Mouse (Mus musculus): ENCODE results near the gene Usp1.
"Not testable (repeated sequence)": the region's sequence is repeated elsewhere in the genome, so short reads cannot be mapped to it uniquely, and the experiment has no call there.

Usp1 gene

GRCm38 (mm10) chr4:98979976-98980375 lies 56.4 kb downstream of the Usp1 start:
- DNase-seq (ENCODE audit: low spot score), result not testable (repeated sequence)

- no peak for DNase-seq (ENCODE audit: low spot score)
Observed at GRCm38 (mm10) chr4:98984701-98985100, 61.1 kb downstream of the Usp1 start.

Data from ovary, postnatal 14 days (tissue).